Mouse (Mus musculus) telencephalon, adult 2 months (tissue): ENCODE data around the gene Triap1.
"Not testable (repeated sequence)": the region's sequence is repeated elsewhere in the genome, so short reads cannot be mapped to it uniquely, and the experiment has no call there.

Source experiments
- DNase-seq: peaks from one replicate; pipeline ENCODE4 v3.0.0-alpha.2; 2011; ENCODE audit warnings: low read depth, low spot score

Triap1 gene

DNA sequence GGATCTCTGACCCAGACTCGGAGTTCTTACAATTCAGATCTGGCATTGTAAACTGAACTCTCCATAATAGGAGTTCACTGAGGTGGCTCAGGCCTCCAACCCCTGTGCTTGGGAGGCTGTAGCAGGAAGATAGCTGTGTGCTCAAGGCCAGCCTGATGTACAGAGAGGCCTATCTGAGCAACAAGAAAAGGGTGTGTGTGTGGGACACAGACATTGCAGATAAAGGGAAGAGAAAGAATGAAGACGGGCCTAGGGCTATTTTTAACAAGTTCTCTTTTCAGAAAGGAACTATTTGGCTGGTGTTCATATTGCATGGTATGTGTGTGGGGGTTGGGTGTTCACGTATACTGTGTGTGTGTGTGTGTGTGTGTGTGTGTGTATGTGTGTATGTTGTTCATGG, 7.4 kb upstream of the Triap1 start:
- DNase-seq, result no peak

DNA sequence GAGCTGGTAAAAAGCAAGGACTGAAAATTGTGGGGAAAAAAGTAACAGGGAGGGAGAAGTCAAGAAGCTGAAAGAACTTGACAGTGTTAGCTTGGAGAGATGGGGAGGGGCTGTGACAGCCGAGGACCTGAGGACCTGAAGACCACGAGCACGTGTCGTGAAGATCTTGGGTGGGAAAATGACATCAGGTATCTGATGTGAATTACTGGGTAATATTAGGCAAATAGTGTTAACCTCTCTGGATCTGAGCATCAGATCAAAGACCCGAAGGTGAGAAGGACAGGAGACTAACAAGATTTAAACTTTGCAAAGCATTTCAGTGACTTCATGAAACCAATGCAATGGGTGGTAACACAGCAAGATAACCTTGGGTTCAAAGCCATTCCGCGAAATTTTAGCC, 1.0 kb upstream of the Triap1 start:
- no peak for DNase-seq

DNA sequence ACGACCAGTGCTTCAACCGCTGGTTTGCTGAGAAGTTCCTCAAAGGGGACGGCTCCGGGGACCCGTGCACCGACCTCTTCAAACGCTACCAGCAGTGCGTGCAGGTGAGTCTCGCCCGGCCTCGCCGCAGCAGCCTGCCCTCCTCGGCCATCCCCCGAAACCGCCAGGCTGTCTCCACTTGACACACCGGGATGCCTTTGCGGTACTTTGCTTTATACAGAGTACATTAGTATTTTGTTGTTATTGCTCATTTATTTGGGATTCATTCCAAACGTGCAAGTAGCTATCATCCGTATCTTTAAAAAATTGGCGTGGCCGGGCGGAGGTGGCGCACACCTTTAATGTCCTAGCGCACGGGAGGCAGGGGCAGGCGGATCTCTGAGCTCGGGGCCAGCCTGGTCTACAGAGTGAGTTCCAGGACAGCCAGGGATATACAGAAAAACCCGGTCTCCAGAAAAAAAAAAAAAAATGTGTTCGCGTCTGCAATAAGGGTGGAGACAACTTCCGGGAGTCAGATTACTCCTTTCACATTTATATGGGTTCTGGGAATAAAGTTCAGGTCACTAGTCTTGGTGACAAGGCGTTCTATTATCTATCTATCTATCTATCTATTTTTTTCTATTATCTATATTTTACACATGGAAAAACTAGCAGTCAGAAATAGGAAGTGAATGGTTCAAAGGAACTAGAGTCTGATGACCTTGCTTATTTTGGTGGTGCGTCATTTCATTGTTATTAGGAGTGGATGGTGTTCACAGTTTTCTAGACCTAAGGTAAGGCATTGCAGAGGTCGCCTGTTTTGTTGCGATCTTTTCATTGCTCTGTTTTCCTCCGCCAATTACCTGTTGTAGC, 515 bp downstream of the Triap1 start:
- no peak for DNase-seq

DNA sequence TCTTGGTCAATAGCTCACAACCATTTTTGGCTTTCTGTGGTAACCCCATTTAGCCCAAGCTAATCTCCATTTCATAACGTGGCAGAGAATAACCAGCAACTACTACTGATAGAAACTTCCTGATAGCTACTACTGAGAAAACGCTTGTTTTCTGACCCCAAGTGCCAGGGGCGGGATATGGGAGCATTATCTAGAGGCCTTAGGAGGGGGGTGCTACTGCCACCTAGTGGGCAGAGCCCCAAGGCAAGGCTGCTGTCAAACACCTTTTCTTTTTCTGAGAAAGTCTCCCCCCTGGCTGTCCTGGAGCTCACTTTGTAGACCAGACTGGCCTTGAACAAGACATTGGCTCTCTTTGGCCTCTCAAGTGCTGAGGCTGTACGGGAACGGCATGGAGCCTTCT, 6.5 kb downstream of the Triap1 start:
- no peak for DNase-seq

DNA sequence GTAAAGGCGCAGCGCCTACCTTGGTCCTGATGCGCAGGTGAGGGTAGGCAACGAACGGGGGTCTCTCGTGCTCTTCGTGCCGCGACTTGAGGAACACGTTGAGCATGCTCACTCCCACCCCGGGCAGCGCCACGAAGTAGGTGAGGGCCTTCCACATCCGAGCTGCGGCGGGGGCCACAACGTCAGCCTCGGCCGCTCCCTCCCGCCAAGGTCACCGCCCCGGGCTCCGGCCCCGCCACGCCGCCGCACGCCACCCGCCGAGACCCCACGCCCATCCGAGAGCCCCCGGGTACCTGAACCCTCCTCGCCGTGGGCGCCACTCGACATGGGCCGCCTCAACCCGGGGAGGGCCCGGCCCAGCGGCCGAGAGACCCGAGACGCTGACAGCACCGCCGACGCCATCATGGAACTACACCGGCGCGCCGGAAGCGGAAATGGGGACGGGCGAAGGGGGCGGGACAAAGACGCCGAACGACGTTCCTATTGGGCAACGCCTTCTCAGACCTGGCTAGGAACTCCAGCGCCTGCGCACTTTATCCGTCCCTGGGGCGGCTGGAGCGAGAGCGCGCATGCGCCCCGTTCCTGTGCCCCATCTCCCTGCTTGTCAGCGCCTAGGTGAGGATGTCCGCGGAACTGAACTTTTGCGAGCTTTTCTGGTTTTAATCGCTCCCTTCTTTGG, 7.7 kb downstream of the Triap1 start, which contains the start of gene Cox6a1:
Cox6a1 (minus strand) TSS at position 436 of the 679 bp plus-strand sequence.
- peak; percentile 96 for DNase-seq

DNA sequence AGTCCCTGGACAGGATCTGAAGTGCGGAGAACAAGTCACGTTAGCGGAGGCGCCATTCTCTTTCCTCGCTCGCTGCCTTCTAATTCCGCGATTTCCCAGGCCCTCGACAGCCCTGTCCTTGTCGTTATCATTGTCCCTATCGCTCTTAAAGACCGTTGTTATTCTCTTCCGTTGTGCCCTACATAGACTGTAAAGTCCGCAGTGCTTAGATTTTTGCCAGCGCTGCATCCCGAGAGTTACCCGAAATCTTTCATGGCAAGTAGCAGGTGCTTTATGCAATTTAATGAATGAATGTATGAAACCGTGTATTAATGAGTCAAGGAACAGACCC, 8.2 kb downstream of the Triap1 start:
- DNase-seq, result no peak

DNA sequence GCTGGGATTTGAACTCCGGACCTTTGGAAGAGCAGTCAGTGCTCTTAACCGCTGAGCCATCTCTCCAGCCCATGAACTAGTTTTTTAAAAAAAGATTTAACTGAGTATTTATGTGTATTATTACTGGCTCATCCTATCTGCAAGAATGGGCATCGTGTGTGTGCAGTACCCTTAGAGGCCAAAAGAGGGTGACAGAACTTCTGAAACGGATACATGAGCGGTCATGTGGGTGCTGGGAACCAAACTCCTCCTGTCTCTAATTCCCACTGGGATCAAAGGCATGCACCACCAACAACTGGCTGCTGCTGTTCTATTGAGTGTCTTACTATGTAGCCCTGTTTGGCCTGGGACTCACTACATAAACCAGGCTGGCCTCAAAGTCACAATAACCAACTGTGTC, 10.3 kb downstream of the Triap1 start:
- no peak for DNase-seq

DNA sequence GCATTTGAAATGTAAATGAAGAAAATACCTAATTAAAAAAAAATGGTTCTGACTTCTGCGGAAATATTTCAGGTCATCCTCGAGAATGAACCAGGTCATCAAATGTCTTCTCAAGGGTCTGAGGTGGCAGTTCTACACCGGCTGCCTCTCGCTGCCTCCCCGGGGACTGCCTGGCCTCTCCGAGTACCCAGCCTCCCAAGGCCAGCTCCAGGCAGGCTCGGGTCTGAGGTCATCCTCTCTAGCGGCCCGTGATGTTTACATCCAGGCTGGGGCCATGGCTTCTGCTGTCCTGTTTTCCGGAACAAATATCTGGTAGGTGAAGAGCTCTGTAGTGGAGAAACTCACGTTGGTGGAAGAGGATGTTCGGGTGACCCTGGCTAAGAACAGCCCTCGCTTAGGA, 14.0 kb downstream of the Triap1 start:
- no peak for DNase-seq

DNA sequence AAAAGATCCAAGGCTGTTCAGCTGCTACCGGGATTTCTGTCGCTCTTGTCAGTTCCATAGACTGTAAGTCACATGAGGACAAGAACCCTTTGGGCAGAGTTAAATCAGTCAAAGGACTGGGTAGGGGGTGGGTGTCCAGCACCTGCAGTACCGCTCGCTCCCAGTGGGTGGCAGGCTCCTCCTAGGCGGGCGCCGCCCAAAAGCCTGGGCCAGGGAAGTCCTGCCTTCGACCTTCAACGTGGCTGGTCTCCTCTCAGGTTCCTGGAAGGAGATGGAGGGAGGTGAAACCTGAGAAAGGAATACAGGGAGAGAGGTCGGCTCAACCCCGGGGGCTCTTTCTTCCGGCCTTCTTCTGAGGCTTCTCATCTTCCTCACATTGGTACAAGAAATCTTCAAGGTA, 17.8 kb downstream of the Triap1 start:
- no peak for DNase-seq

DNA sequence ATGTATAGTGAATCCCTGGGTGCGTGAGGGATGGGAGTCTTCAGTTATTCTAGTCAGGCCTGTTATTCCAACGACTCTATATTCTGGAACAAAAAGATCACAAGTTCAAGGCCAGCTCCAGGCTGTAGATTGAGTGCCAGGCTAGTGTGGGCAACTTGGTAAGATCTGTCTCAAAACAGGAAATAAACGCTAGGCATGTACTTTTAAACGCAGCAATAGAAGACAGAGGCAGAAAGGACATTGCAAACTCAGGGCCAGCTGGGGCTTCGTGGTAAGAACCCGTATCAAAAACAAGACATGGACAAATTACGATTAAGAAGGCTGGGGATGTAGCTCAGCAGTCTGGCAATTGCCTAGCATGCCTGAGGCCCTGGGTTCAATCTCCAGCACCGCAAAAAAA, 18.4 kb downstream of the Triap1 start:
- no peak for DNase-seq

DNA sequence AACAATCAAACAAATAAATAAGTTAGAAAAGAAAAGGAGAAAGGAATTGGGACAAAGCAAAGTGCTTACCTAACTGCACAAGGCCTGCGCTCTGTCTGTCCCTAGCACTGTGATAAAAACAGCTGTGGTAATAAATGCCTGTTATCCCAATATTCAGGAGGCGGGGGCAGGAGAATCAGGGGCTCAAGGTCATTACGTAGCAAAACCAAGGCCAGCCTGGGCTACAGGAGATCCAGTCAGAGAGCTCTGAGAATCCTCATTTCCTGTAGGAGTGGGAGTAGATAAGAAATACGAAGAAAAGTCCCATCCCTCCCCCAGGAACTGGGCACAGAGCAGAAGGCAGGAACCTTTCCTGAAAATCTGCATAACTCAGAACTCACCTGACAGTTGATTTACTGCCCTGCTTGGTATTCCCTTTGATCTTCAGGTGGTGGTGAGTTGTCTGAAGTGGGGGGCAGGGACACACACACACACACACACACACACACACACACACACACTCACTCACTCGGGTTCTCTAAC, 18.9 kb downstream of the Triap1 start:
- no peak for DNase-seq

DNA sequence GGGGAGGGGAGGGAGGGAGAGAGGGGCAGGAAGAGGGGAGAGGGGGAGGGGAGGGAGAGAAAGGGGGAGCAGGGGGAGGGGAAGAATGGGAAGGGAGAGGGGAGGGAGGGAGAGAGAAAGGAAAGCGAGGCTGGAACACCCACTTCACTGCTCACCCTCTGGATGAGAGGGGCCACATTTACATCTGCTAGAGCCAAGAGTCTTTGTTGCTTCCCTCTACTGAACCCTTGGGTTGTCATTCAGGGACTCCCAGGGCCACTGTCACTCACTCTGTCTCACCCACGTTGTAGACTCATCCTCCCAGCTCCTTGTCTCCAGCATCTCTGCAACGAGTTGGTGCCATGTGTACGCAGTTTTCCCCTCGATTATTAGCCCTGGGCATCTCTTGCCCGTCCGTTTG, 21.2 kb downstream of the Triap1 start:
- DNase-seq, result no peak

DNA sequence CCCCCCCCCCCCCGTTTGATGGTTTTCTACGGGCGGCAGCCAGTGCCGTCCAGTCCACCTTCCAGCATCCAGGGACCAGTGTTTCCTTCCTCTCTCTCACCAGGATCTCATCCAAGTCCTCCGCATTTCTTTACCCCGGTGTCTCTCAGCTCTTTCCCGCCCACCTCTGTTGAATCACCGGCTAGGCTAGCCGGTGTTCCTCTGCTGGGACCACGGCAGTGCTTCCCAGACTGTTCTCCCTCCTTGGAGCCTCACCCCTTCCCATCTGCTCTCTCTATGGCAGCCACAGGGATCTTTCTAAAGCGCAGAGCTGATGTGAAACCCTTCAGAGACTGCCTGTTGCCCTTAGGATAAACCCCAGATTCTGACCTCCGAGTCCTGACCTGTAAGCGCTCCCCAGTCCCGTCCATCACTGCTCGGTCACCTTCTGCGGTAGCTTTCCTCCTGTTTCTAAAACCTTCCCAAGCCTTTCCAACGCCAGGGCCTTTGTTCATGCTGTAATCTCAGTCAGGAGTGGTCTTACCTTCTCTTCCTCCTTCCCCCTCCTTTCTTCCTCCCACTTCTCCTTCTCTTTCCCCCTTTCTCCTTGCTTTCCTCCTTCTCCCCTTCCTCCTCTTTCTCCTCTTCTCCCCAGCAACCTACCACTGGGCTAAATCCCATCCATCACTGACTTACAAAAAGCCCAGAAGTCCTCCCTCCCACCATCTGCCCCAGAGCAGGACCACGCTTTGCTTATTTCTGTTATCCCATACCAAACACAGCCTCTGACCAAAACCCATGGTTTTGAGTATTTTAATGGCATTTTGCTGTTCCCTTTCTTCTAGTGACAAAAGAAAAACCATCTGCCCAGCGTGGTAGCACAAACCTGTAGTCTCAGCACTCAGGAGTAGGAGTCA, 22.0 kb downstream of the Triap1 start:
- peak; percentile 84 for DNase-seq

DNA sequence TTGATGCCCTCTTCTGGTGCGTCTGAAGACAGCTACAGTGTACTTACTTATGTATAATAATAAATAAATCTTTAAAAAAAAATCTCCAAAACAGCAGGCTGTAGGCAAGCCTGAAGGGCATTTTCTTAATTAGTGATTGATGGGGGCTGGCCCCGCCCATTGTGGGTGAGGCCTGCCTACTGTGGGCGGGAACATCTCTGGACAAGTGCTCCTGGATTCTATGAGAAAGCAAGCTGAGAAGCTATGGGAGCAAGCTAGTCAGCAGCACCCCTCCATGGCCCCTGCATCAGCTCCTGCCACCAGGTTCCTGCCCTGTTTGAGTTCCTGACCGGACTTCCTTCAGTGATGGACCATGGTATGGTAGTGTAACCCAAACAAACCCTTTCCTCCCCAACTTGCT, 23.8 kb downstream of the Triap1 start:
- no peak for DNase-seq

DNA sequence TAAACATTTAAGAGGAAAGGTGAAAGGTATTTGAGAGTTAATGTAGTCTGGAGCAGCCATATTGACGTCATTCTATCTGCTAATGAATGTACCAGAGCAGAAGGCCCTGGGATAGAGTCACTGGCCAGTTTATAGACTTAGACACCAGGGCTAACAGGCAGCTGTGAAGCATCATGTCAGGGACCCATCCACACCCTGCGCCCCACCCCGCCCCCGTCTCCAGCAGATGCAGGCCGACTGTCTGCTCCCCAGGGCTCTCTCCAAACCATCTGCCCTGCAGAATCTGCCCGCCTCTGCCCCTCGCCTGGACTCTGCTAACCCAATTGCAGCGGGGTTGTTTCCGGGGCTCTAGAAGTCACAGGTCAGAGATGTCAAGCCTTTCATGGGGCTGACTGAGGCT, 30.7 kb downstream of the Triap1 start:
- DNase-seq, result no peak

DNA sequence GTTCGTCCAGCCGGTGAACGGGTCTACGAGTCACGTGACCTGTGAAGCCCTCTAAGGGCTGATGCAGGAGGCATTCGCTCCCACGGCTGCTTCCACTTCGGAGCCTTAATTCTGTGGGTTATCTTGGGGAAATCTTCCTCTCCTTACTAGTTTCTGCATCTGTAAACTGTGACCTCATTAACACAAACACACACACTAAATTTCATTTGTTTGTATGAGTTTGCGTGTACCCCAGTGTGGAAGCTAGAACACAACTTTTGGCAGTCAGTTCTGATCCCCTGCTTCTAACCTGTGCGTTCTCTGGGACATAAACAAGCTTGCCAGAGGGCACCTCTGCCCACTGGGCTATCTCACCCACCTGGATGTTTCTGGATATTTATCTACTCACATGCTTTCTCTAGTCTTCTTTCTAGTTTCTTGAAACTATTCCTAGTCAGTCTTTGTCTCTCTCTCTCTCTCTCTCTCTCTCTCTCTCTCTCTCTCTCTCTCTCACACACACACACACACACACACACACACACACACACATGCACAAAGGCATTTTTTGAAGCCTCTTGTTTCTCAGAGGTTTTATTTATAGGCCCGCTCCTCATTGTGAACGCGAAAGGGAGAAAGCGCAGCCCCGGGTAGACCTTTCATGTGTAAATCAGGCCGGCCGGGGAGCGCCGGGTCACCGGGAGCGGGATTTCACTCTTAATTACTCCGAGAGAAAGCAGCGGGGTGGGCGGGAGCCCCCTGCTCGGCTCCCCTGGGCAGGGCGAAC, 32.6 kb downstream of the Triap1 start:
- no peak for DNase-seq

DNA sequence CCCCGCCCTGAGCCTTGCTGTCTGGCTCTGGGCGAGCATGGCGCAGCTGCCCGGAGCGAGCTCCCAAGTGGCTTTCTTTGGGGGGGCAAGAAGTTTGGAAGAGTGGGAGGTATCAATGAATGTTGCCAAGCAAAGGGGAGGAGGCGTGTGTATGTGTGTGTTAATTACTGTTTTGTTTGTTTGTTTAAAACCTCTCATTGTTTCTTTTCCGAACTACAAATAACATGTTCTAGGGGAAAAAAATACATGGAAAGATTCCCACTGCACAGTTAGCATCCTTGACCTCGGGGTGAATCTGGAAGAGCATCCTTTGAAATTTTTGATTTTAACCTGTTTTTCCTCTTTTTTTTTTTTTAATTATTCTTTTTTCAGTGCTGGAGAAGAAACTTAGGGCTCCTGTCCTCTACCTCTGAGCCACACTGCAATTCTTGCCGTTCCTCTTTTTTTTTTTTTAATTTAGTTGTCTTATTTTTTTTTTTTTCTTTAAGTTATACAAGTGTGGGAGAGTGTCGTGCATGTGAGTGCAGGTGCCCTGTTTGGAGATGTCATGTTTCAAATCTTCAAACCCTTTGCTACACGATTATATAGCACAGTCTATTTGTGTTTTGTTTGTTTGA, 33.3 kb downstream of the Triap1 start:
- no peak for DNase-seq

DNA sequence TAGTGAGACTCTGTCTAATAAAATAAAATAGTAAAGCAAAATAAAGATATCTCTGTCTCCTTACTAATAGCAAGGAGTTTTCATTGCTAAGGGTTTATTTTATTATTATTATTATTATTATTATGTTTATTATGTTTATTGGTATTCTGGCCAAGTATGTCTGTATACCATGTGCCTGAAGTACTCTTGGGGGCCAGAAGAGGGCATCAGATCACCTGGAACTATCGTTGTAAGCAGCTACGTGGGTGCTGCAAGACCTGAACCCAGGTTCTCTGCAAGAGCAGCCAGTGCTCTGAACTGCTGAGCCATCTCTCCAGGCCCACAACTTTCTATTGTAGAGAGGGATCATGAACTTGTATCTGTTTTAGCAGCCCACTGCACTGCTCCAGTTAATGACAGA, 34.4 kb downstream of the Triap1 start:
- no peak for DNase-seq

DNA sequence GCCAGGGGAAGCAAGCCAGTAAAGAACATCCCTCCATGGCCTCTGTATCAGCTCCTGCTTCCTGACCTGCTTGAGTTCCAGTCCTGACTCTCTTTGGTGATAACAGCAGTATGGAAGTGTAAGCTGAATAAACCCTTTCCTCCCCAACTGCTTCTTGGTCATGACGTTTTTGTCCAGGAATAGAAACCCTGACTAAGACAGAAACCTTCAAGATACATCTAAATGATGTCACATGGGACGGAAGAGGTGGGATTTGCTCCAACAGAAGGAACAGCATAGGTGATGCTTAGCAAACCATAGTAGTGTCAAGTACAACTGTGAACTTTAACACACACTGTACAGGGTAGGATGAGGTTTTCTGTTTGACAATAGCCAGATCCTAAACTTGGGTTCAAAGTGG, 37.9 kb downstream of the Triap1 start:
- not testable (repeated sequence) for DNase-seq

DNA sequence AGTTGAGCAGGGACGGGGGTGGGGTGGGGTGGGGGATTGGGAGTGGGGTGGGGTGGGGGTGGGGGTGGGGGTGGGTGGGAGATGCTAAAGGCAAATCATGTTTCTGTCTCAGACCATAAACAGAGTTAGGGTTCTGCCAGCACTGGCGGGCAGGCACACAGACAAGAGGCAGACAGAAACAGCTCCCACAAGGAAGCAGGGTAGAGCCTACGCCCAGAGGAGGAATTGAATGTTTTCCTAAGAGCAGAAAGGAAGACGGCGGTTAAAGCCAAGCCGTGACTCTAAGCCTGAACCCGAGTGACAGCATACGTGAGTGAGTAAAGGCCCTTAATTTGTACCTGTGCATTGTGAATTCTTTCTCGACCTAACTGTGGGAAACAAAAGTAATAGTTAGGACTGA, 50.9 kb downstream of the Triap1 start:
- DNase-seq, result no peak

DNA sequence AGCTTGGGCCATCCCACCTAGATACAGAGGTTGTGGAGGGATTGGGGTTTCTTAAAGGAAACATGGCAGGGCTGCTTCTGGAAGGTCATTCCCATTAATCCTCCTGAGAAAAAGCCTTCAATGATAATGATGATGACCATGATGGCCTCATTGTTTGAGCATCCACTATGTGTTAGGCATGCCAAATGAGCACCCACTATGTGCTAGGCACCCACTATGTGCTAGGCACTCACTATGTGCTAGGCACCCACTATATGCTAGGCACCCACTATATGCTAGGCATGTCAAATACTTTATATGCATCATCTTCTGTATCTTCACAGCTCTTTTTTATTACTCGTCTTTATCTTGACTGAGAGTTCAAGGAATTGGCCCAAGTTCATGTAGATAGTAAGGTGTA, 51.9 kb downstream of the Triap1 start:
- DNase-seq, result no peak
